Mouse (Mus musculus) heart, postnatal 25 days (tissue): ENCODE measurements at regions not wholly inside any gene's neighbourhood (a gene's known extent, or its start where the extent isn't known, plus 50 kb on each side); places are given as distances from the start of the nearest gene placed in this dataset.

Source experiments
- DNase-seq: peaks from one replicate; pipeline ENCODE4 v3.0.0; 2022; ENCODE audit warnings: low spot score
- intact Hi-C: fragments of 180-260 bp; cut with DNase I; formaldehyde crosslinking; loops from one replicate; pipeline ENCODE4 v1.15.1; 2025

- intact Hi-C loops, result no loop called here
- DNase-seq, result no peak
These were observed 110.9 kb upstream of the Ptbp2 start for GRCm38 (mm10) chr3:119895141-119895540.

- no peak for DNase-seq
- intact Hi-C loops, result no loop called here
These were observed 109.8 kb upstream of the Ptbp2 start for GRCm38 (mm10) chr3:119894035-119894434.

- DNase-seq, result no peak
- intact Hi-C loops, result no loop called here
These were observed 109.1 kb upstream of the Ptbp2 start for GRCm38 (mm10) chr3:119893165-119893910.

- intact Hi-C loops, result no loop called here
- DNase-seq, result no peak
These were observed 108.4 kb upstream of the Ptbp2 start for GRCm38 (mm10) chr3:119892533-119893164.

- intact Hi-C loops, result no loop called here
- no peak for DNase-seq
These were observed 106.6 kb upstream of the Ptbp2 start for GRCm38 (mm10) chr3:119890911-119891310.

- DNase-seq, result no peak
- intact Hi-C loops, result no loop called here
These were observed 104.2 kb upstream of the Ptbp2 start for GRCm38 (mm10) chr3:119888487-119888886.

GRCm38 (mm10) chr3:119876395-119876794 is 92.1 kb upstream of the Ptbp2 start:
- intact Hi-C loops, result no loop called here

GRCm38 (mm10) chr3:119875061-119875460 is 90.8 kb upstream of the Ptbp2 start:
- intact Hi-C loops, result no loop called here
- no peak for DNase-seq

More at GRCm38 (mm10) chr3:119876395-119876794, 92.1 kb upstream of the Ptbp2 start:
- no peak for DNase-seq

GRCm38 (mm10) chr3:119862194-119862957 is 78.1 kb upstream of the Ptbp2 start:
- no peak for DNase-seq
- intact Hi-C loops, result no loop called here
